ENCODE assay signal across 23 mouse cellular contexts in the genomic region with DNA sequence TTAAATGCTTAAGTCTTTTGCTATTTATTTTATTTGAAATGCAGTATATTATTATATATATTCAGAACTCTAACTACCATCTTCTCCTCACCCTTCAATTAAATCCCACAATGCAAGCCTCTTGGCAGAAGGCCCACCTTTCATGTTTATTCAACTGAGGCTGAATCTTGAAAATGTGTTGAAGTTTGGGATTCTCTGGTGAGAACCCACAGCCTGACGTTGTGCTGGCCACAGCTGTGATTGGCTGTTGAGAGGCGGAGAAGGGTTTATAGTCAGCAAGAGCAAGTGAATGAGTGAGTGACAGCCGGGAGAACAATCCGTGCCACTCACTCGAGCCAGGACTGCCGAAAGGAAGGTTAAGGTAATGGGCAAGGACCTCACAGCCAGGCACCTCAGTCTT. TPM values are rescaled to one million over a fixed set of nuclear protein-coding genes. Genes with fewer than 3 reads are reported as not detected.
DNase-seq lines count a peak whose midpoint lies in the region; ATAC-seq and TF ChIP-seq lines count a peak whose summit lies in the region.
"Had no signal": no experiment of that assay in that cellular context is flagged by ENCODE, and none has a peak within 500 bp of the region (broad histone marks: within the 10 kb centered on the region; RNA-seq: fewer than 3 reads in every experiment).

A gene (plus strand): TSS at position 178 of the 400 bp plus-strand sequence.

- H3K27me3 ChIP-seq in limb, embryonic 13.5 days: no peaks in the 10 kb centered on the region
- H3K27me3 ChIP-seq in limb, embryonic 10.5 days (ENCODE audit: low read depth, poor library complexity, severe bottlenecking): no peaks in the 10 kb centered on the region
- H3K27me3 ChIP-seq in limb, embryonic 14.5 days (ENCODE audit: control insufficient read depth, insufficient read depth, low read length): no peaks in the 10 kb centered on the region
- H3K27me3 ChIP-seq in heart, embryonic 10.5 days (ENCODE audit: insufficient read depth, poor library complexity, severe bottlenecking): no peaks in the 10 kb centered on the region
- H3K27me3 ChIP-seq: heart, embryonic 13.5 days; hindbrain, embryonic 15.5 days; liver, embryonic 15.5 days had no signal

- no peak within 1 kb of the TSS for H3K9ac ChIP-seq in limb, embryonic 13.5 days
- H3K9ac ChIP-seq in limb, embryonic 14.5 days (ENCODE audit: low read depth, low read length, severe bottlenecking): no peak within 1 kb of the TSS
- H3K9ac ChIP-seq: heart, embryonic 13.5 days; hindbrain, embryonic 15.5 days; liver, embryonic 15.5 days had no signal

- ATAC-seq in limb, embryonic 13.5 days (ENCODE audit: low FRiP score, low read depth): no peak
- ATAC-seq in limb, embryonic 14.5 days (ENCODE audit: low FRiP score, low read depth): no peak
- ATAC-seq: intestine, embryonic 16.5 days; Patski had no signal

- H3K36me3 ChIP-seq in limb, embryonic 13.5 days: no peaks in the 10 kb centered on the region
- no peaks in the 10 kb centered on the region for H3K36me3 ChIP-seq in limb, embryonic 10.5 days
- no peaks in the 10 kb centered on the region for H3K36me3 ChIP-seq in limb, embryonic 14.5 days (ENCODE audit: control insufficient read depth, insufficient read depth, low read length)
- no peaks in the 10 kb centered on the region for H3K36me3 ChIP-seq in heart, embryonic 10.5 days
- H3K36me3 ChIP-seq: heart, embryonic 13.5 days; hindbrain, embryonic 15.5 days; liver, embryonic 15.5 days had no signal

- H3K27ac ChIP-seq in limb, embryonic 13.5 days: no peak within 1 kb of the TSS
- no peak within 1 kb of the TSS for H3K27ac ChIP-seq in limb, embryonic 10.5 days
- H3K27ac ChIP-seq in limb, embryonic 14.5 days (replicated peaks; ENCODE audit: low read depth, low read length): no peak within 1 kb of the TSS
- no peak within 1 kb of the TSS for H3K27ac ChIP-seq in heart, embryonic 10.5 days
- H3K27ac ChIP-seq: gastrocnemius, adult 2 months; heart, embryonic 13.5 days; hindbrain, embryonic 15.5 days; liver, embryonic 15.5 days had no signal

- WGBS in limb, embryonic 13.5 days: 66% methylated on average over 6 of the region's 6 CpGs
- WGBS in limb, embryonic 10.5 days: 74% methylated on average over 6 of the region's 6 CpGs
- 64% methylated on average over 6 of the region's 6 CpGs for WGBS in limb, embryonic 14.5 days
- 58% methylated on average over 6 of the region's 6 CpGs for WGBS in heart, embryonic 10.5 days

- no peaks in the 10 kb centered on the region for H3K4me1 ChIP-seq in limb, embryonic 13.5 days
- peaks cover 4% of the 10 kb centered on the region; the same call in 1 of the 2 replicates for H3K4me1 ChIP-seq in limb, embryonic 10.5 days
- no peaks in the 10 kb centered on the region for H3K4me1 ChIP-seq in limb, embryonic 14.5 days (ENCODE audit: control insufficient read depth, insufficient read depth, low read length)
- no peaks in the 10 kb centered on the region for H3K4me1 ChIP-seq in heart, embryonic 10.5 days
- H3K4me1 ChIP-seq: heart, embryonic 13.5 days; hindbrain, embryonic 15.5 days; liver, embryonic 15.5 days had no signal

- H3K4me2 ChIP-seq in limb, embryonic 13.5 days (replicated peaks): no peak within 1 kb of the TSS
- H3K4me2 ChIP-seq in limb, embryonic 14.5 days (replicated peaks; ENCODE audit: low read depth, low read length, severe bottlenecking): no peak within 1 kb of the TSS
- H3K4me2 ChIP-seq: heart, embryonic 13.5 days; hindbrain, embryonic 15.5 days; liver, embryonic 15.5 days had no signal

- H3K4me3 ChIP-seq in limb, embryonic 13.5 days: no peak within 1 kb of the TSS
- H3K4me3 ChIP-seq in limb, embryonic 10.5 days: no peak within 1 kb of the TSS
- no peak within 1 kb of the TSS for H3K4me3 ChIP-seq in limb, embryonic 14.5 days (replicated peaks; ENCODE audit: low read length)
- H3K4me3 ChIP-seq in heart, embryonic 10.5 days: no peak within 1 kb of the TSS
- H3K4me3 ChIP-seq: gastrocnemius, adult 2 months; heart, embryonic 13.5 days; hindbrain, embryonic 15.5 days; liver, embryonic 15.5 days had no signal

- intact Hi-C loops in heart, postnatal 36 days (cut with DNase I): loop anchor here (1.0 kb wide), 1 partner anchor 25 kb away; no protein-coding TSS in a partner anchor

- DNase-seq in limb, embryonic 10.5 days (ENCODE audit: low spot score): no peak
- DNase-seq in right cerebral cortex, postnatal 25 days: peak; percentile 7
- DNase-seq in right cerebral cortex, adult 18-20 months: no peak
- DNase-seq in brain, embryonic 18.5 days (ENCODE audit: low read depth, low spot score): peak; percentile 18
- no peak for DNase-seq in limb, embryonic 14.5 days (ENCODE audit: low spot score)
- no peak for DNase-seq in heart, postnatal 36 days
- DNase-seq in heart, embryonic 10.5 days (ENCODE audit: low spot score): no peak
- DNase-seq: adrenal gland, postnatal 10 days; cerebellum, adult 18-20 months; gastrocnemius, adult 2 months; kidney, postnatal 36 days; lung, postnatal 4 days; thymus, adult 2 months had no signal

- no peak for TF ChIP-seq POLR2A in limb, embryonic 14.5 days (IDR thresholded peaks at IDR 0.05; ENCODE audit: borderline replicate concordance, extremely low read depth, insufficient read depth, insufficient read length)

- no peaks in the 10 kb centered on the region for H3K9me3 ChIP-seq in limb, embryonic 13.5 days
- H3K9me3 ChIP-seq in limb, embryonic 10.5 days (replicated peaks): no peaks in the 10 kb centered on the region
- H3K9me3 ChIP-seq in limb, embryonic 14.5 days (ENCODE audit: control insufficient read depth, low read length): no peaks in the 10 kb centered on the region
- H3K9me3 ChIP-seq in heart, embryonic 10.5 days: no peaks in the 10 kb centered on the region
- H3K9me3 ChIP-seq: heart, embryonic 13.5 days; hindbrain, embryonic 15.5 days; liver, embryonic 15.5 days had no signal

RNA-seq across cellular contexts. Expression of the gene that starts here (rescaled TPM):
- 18.5 and 21.7 TPM in 2 replicates for polyA plus RNA-seq in limb, embryonic 13.5 days (2015; fragmentation: Nextera tagmentation; extraction: Ambion mirVana)
- not detected in 2 replicates for polyA plus RNA-seq in limb, embryonic 10.5 days (2016; fragmentation: Nextera tagmentation; extraction: Ambion mirVana)
- polyA plus RNA-seq in limb, embryonic 14.5 days (2012; rRNA removed): 78.7 and 128 TPM in 2 replicates
- polyA plus RNA-seq in limb, embryonic 14.5 days (2014; fragmentation: Nextera tagmentation; extraction: Ambion mirVana): 196 and 263 TPM in 2 replicates
- not detected for total RNA-seq in heart, postnatal 36 days (2021)
- polyA plus RNA-seq in heart, embryonic 10.5 days (2016; fragmentation: Nextera tagmentation; extraction: Ambion mirVana): not detected in 2 replicates
- total RNA-seq: gastrocnemius, adult 2 months; heart, postnatal 25 days had no signal
- polyA plus RNA-seq: kidney, embryonic 14.5 days; limb, embryonic 11.5 days; liver, embryonic 15.5 days; neural tube, embryonic 11.5 days; Patski had no signal

Comparison
In these comparisons a context has a peak if more than half of its experiments do, and no peak if none do; other contexts are left out.
1. RNA of the gene that starts here (polyA plus RNA-seq): 78.7 to 263 TPM in limb, embryonic 14.5 days and 18.5 to 21.7 TPM in limb, embryonic 13.5 days; not detected in limb, embryonic 10.5 days and not detected in heart, embryonic 10.5 days; every median in the first group is over 10 times any median in the second.
2. DNase-seq: peak in right cerebral cortex, postnatal 25 days (single experiment) and brain, embryonic 18.5 days (single experiment); none in limb, embryonic 10.5 days (single experiment), right cerebral cortex, adult 18-20 months (single experiment), limb, embryonic 14.5 days (single experiment), heart, postnatal 36 days (0 of 2) and heart, embryonic 10.5 days (single experiment).